Mouse (Mus musculus) MEL (cell line): ENCODE results near the gene Itm2b. TPM values are rescaled to one million over a fixed set of nuclear protein-coding genes. Genes with fewer than 3 reads are reported as not detected.

Experiments used
- DNase-seq: peaks from one replicate; pipeline ENCODE4 v3.0.0; 2011; ENCODE audit warnings: low read depth, low spot score
- H3K27ac ChIP-seq: 2 replicates; pipeline ENCODE4 v1.5.1; 2012; ENCODE audit warnings: low read depth, mild to moderate bottlenecking, control low read depth, low read length, moderate library complexity; ENCODE audit not compliant: control insufficient read depth
- H3K27me3 ChIP-seq, 2 experiments: fragments of 150-350 bp in 1 of 2; sonication (generic) in 1 of 2; 2 replicates each; pipeline ENCODE4 v1.6.1; 2012; ENCODE audit warnings: low read length in 2 of 2, mild to moderate bottlenecking in 2 of 2, improper control_type of control experiment in 1 of 2, moderate library complexity in 1 of 2; ENCODE audit not compliant: insufficient read depth in 2 of 2, control insufficient read depth in 1 of 2
- H3K36me3 ChIP-seq, 2 experiments: 2 replicates each; pipeline ENCODE4 v1.6.1; 2012 to 2014; ENCODE audit warnings: low read length in 2 of 2, improper control_type of control experiment in 1 of 2, inconsistent platforms in 1 of 2, mild to moderate bottlenecking in 1 of 2; ENCODE audit not compliant: insufficient read depth in 2 of 2, control insufficient read depth in 1 of 2
- H3K4me1 ChIP-seq, 2 experiments: fragments of 150-350 bp in 1 of 2; sonication (generic) in 1 of 2; 2 replicates each; pipeline ENCODE4 v1.6.1; 2012; ENCODE audit warnings: low read length in 2 of 2, improper control_type of control experiment in 1 of 2, mild to moderate bottlenecking in 1 of 2; ENCODE audit not compliant: insufficient read depth in 2 of 2, control insufficient read depth in 1 of 2
- H3K4me3 ChIP-seq, 2 experiments: fragments of 150-350 bp in 1 of 2; sonication (generic) in 1 of 2; 2 replicates each; pipeline ENCODE4 v1.5.1; 2012; ENCODE audit warnings: low read depth in 2 of 2, low read length in 2 of 2, mild to moderate bottlenecking in 2 of 2, moderate library complexity in 2 of 2, control low read depth in 1 of 2, improper control_type of control experiment in 1 of 2; ENCODE audit not compliant: control insufficient read depth in 1 of 2, insufficient read depth in 1 of 2
- H3K79me2 ChIP-seq: 2 replicates; pipeline ENCODE4 v1.6.1; 2012; ENCODE audit warnings: mild to moderate bottlenecking, low read length, moderate library complexity; ENCODE audit not compliant: control insufficient read depth, poor library complexity, insufficient read depth
- H3K9ac ChIP-seq: 2 replicates; pipeline ENCODE4 v1.6.1; 2012; ENCODE audit warnings: low read depth, mild to moderate bottlenecking, control low read depth, low read length, moderate library complexity; ENCODE audit not compliant: control insufficient read depth, poor library complexity, severe bottlenecking
- H3K9me3 ChIP-seq: fragments of 150-350 bp; sonication (generic); replicated peaks from 2 replicates; pipeline ENCODE4 v1.6.1; 2012; ENCODE audit warnings: mild to moderate bottlenecking, low read length, improper control_type of control experiment, moderate library complexity; ENCODE audit not compliant: insufficient read depth
- BHLHE40 ChIP-seq: IDR thresholded peaks from 2 replicates; pipeline ENCODE4 v1.6.1; 2012; ENCODE audit warnings: low read depth, mild to moderate bottlenecking, inconsistent platforms, low read length, improper control_type of control experiment, borderline replicate concordance
- ETS1 ChIP-seq: IDR thresholded peaks from 2 replicates; pipeline ENCODE4 v1.6.1; 2012; ENCODE audit warnings: low read depth, mild to moderate bottlenecking, inconsistent platforms, low read length, improper control_type of control experiment, moderate library complexity
- HCFC1 ChIP-seq: IDR thresholded peaks from 2 replicates; pipeline ENCODE4 v1.6.1; 2012; ENCODE audit warnings: low read depth, mild to moderate bottlenecking, inconsistent platforms, low read length, improper control_type of control experiment, moderate library complexity
- MAFK ChIP-seq: IDR thresholded peaks from 2 replicates; pipeline ENCODE4 v1.6.1; 2011; ENCODE audit warnings: low read depth, mild to moderate bottlenecking, low read length, improper control_type of control experiment, borderline replicate concordance
- MAX ChIP-seq: IDR thresholded peaks from 2 replicates; pipeline ENCODE4 v1.6.1; 2011; ENCODE audit warnings: low read length, improper control_type of control experiment
- MYB ChIP-seq: IDR thresholded peaks from 2 replicates; pipeline ENCODE4 v1.6.1; 2011; ENCODE audit warnings: mild to moderate bottlenecking, low read depth, low read length, improper control_type of control experiment
- NRF1 ChIP-seq: IDR thresholded peaks from 2 replicates; pipeline ENCODE4 v1.6.1; 2014; ENCODE audit warnings: low read depth, mild to moderate bottlenecking, inconsistent platforms, low read length, improper control_type of control experiment, moderate library complexity; ENCODE audit not compliant: poor library complexity, insufficient read depth, severe bottlenecking
- POLR2A ChIP-seq, 2 experiments: IDR thresholded peaks; 2 replicates each; pipeline ENCODE4 v1.6.1; 2011 to 2012; ENCODE audit warnings: low read length in 2 of 2, mild to moderate bottlenecking in 2 of 2, control low read depth in 1 of 2, improper control_type of control experiment in 1 of 2, low read depth in 1 of 2, moderate library complexity in 1 of 2; ENCODE audit not compliant: control insufficient read depth in 1 of 2, insufficient read depth in 1 of 2, poor library complexity in 1 of 2
- POLR2AphosphoS5 ChIP-seq: IDR thresholded peaks from 2 replicates; pipeline ENCODE4 v1.6.1; 2012; ENCODE audit warnings: low read depth, borderline replicate concordance, mild to moderate bottlenecking, inconsistent platforms, low read length, moderate library complexity, mixed read lengths
- RCOR1 ChIP-seq: IDR thresholded peaks from 2 replicates; pipeline ENCODE4 v1.6.1; 2012; ENCODE audit warnings: low read depth, mild to moderate bottlenecking, inconsistent platforms, low read length, improper control_type of control experiment
- SMC3 ChIP-seq: IDR thresholded peaks from 2 replicates; pipeline ENCODE4 v1.6.1; 2011; ENCODE audit warnings: low read depth, low read length, improper control_type of control experiment
- TAL1 ChIP-seq: IDR thresholded peaks from 2 replicates; pipeline ENCODE4 v1.6.1; 2012; ENCODE audit warnings: mild to moderate bottlenecking, inconsistent platforms, low read length, moderate library complexity, mixed read lengths
- TCF12 ChIP-seq: IDR thresholded peaks from 2 replicates; pipeline ENCODE4 v1.6.1; 2014; ENCODE audit warnings: low read depth, mild to moderate bottlenecking, inconsistent platforms, low read length, improper control_type of control experiment, moderate library complexity
- USF1 ChIP-seq: IDR thresholded peaks from 2 replicates; pipeline ENCODE4 v1.6.1; 2014; ENCODE audit warnings: low read depth, mild to moderate bottlenecking, inconsistent platforms, low read length, improper control_type of control experiment, moderate library complexity
- USF2 ChIP-seq, 2 experiments: IDR thresholded peaks; 2 replicates each; pipeline ENCODE4 v1.6.1; 2011 to 2012; ENCODE audit warnings: improper control_type of control experiment in 2 of 2, low read length in 2 of 2, borderline replicate concordance in 1 of 2, inconsistent platforms in 1 of 2, low read depth in 1 of 2, mild to moderate bottlenecking in 1 of 2; ENCODE audit not compliant: insufficient read depth in 1 of 2
- ZKSCAN1 ChIP-seq: IDR thresholded peaks from 2 replicates; pipeline ENCODE4 v1.6.1; 2012; ENCODE audit warnings: low read depth, mild to moderate bottlenecking, inconsistent platforms, low read length, improper control_type of control experiment, moderate library complexity
- polyA plus RNA-seq, 2 experiments: library from polyadenylated mRNA; stranded (reverse) in 1 of 2; unstranded in 1 of 2; fragments of >175 nt in 1 of 2; fragments of >200 nt in 1 of 2; gene quantifications; 2 replicates each; pipeline versions ENCODE4 v1.2.1 to v1.2.4; 2012; ENCODE audit warnings: low replicate concordance in 2 of 2, low read depth in 1 of 2; ENCODE audit not compliant: insufficient read length in 2 of 2, insufficient read depth in 1 of 2, missing spikeins in 1 of 2
- total RNA-seq: library from RNA; depleted of rRNA; stranded (reverse); fragments of 300-350 nt; gene quantifications from 2 replicates; pipeline ENCODE4 v1.2.3, GENCODE M21; 2012

Itm2b gene
- total and polyA plus RNA-seq, 3 experiments: 54.0 to 312 (median 101) TPM

DNA sequence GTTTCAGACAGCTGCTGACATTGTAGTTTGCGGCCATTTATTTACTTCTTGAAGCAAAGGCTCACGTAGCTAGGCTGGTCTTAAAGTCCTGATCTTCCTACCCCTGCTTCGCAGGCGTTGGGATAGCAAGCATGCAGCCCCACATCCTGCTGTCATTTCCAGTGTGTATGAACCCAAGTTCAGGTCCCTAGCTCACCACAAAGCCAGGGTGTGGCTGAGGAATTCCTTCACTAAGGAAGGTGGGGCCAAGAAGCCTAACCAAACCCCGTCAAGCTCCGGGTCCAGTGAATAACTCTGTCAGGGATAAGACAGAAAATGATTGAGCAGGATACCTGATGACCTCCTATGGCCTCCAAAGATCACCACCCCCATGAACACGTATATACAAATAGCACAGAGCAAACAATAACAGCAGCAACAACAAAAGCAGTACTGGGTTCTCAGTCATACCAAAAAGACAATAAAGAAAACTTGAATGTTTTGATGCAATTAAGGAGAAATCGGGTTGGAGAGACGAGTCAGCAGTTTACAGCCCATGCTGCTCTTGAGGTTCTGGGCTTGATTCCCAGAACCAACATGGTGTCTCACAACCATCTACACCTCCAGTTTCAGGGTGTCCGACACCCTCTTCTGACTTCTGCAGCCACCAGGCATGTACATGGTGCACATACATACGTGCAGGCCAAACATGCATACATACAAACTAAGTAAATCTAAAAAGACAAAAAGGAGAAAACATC, 17.4 kb upstream of the Itm2b start:
- Histone ChIP-seq H3K9ac (no peak overlapping the region), H3K9me3 (no peaks in the 10 kb centered on the region), H3K4me3 (peak overlapping the region in 1 of 2 experiments; percentile 7; a peak in 1 of 4 replicates), H3K27ac (no peak overlapping the region), H3K4me1 (peaks cover 13 to 20% of the 10 kb centered on the region in 2 experiments), H3K36me3 (peaks cover 0 to 10% of the 10 kb centered on the region in 2 experiments; a peak in 2 of 4 replicates), H3K27me3 (no peaks in the 10 kb centered on the region), H3K79me2 (no peaks in the 10 kb centered on the region)
- TF ChIP-seq TCF12: no peak
- no peak for DNase-seq

DNA sequence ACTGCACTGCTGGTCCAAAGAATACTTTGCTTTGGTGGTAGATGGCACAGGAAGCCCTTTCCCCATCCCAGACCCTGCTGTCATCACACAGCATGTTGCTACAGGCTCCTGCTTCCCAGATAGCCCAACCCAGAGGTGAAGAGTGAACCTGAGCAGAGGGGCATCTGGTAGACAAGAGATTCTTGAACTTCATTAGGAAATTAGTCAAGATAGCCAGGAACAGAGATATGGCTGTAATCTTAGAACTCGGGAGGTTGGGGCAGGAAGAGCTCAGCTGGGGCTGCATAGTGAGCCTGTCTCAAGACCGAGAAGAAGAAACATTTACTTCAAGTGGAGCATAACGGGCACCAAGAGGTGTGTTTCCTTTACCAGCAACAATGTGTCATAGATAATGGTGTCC, 16.3 kb upstream of the Itm2b start:
- no peak for DNase-seq
- no peaks in the 10 kb centered on the region for H3K79me2 ChIP-seq
- peaks cover 0 to 10% of the 10 kb centered on the region in 2 experiments; a peak in 2 of 4 replicates for H3K36me3 ChIP-seq
- no peak overlapping the region for H3K9ac ChIP-seq
- no peaks in the 10 kb centered on the region for H3K9me3 ChIP-seq
- TF ChIP-seq MAFK: no peak
- no peak for TF ChIP-seq SMC3
- no peak for TF ChIP-seq NRF1
- TF ChIP-seq POLR2A (IDR thresholded peaks at IDR 0.05; ENCODE audit: control insufficient read depth in 1 of 2, insufficient read depth in 1 of 2, low read depth in 1 of 2, low read length in 2 of 2, poor library complexity in 1 of 2): no peak
- TF ChIP-seq RCOR1: no peak
- TF ChIP-seq USF1: no peak
- no peak for TF ChIP-seq TAL1
- TF ChIP-seq MYB: no peak
- TF ChIP-seq POLR2AphosphoS5: no peak
- no peaks in the 10 kb centered on the region for H3K27me3 ChIP-seq
- no peak overlapping the region for H3K27ac ChIP-seq
- peaks cover 13 to 20% of the 10 kb centered on the region in 2 experiments for H3K4me1 ChIP-seq
- peak overlapping the region in 1 of 2 experiments; percentile 45; a peak in 2 of 4 replicates for H3K4me3 ChIP-seq

DNA sequence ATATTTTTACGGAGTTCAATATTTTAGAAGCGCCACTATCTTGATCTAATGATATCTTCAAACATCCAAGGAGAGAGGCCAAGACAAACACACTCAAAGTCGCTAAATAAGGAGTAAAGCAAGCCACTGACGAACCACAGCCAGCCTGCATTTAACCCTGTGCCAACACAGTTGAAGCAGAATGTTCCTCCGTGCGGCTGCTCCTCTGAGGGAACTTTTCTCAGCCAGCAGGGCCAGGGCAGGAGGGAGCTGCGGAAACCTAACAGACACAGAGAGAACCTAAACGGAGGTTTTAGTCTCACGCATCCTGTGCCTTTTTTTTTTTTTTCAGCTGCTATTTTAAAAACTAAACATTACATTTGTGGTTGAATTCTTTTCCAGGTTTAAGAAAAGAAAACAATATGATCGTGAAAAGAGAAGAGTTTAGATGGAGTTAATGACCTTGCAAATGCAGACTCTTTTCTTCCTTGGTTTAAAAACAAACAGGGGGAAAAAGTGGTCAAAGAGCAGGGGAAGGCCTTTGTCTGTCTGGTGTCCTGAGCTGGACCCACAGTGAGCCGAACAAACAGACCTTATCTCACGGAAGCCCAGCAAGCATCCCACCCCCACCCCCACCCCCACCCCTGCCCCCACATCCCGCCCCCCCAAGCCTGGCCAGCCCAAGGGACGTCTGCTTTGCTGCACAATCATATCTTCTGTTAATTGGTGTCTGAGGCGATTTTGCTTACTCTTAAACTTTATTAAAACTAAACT, 15.0 kb upstream of the Itm2b start:
- H3K4me3 ChIP-seq: no peak overlapping the region
- H3K27me3 ChIP-seq: no peaks in the 10 kb centered on the region
- no peak overlapping the region for H3K27ac ChIP-seq
- no peaks in the 10 kb centered on the region for H3K9me3 ChIP-seq
- no peaks in the 10 kb centered on the region for H3K79me2 ChIP-seq
- DNase-seq: no peak
- TF ChIP-seq ETS1 (no peak), USF2 (IDR thresholded peaks at IDR 0.05; ENCODE audit: borderline replicate concordance in 1 of 2, insufficient read depth in 1 of 2, low read depth in 1 of 2, low read length in 2 of 2) (no peak), MAFK (no peak), ZKSCAN1 (no peak), MAX (no peak), BHLHE40 (no peak), HCFC1 (no peak)
- peaks cover 13 to 20% of the 10 kb centered on the region in 2 experiments for H3K4me1 ChIP-seq
- peaks cover 0 to 10% of the 10 kb centered on the region in 2 experiments; a peak in 2 of 4 replicates for H3K36me3 ChIP-seq
- H3K9ac ChIP-seq: no peak overlapping the region
